ENCODE assay signal across 8 mouse cellular contexts in genomic region chr9:106170556-106171345, GRCm38 (mm10). TPM values are rescaled to one million over a fixed set of nuclear protein-coding genes. Genes with fewer than 3 reads are reported as not detected.
DNase-seq lines count a peak whose midpoint lies in the region; ATAC-seq and TF ChIP-seq lines count a peak whose summit lies in the region.

Gene Wdr82 (plus strand): TSS chr9:106170928.

- ATAC-seq in forebrain, embryonic 15.5 days (replicated peaks) = peak; percentile 93
- peak; percentile 92 for ATAC-seq in lung, embryonic 14.5 days (ENCODE audit: insufficient read depth)

- intact Hi-C loops in heart, postnatal 25 days (cut with DNase I) = loop anchor here (2.0 to 10.0 kb wide), 2 partner anchors 28 to 264 kb away; partner anchors contain the start of genes Acy1 and Ppm1m

- TF ChIP-seq POLR2A in olfactory bulb, adult 2 months (IDR thresholded peaks at IDR 0.05; ENCODE audit: insufficient read depth, low read depth, low read length) = peak; percentile 81
- peak; percentile 92 for TF ChIP-seq POLR2A in thymus, adult 2 months (IDR thresholded peaks at IDR 0.05; ENCODE audit: control insufficient read depth, extremely low read depth, insufficient read depth, low read length, poor library complexity)

- H3K9me3 ChIP-seq in forebrain, embryonic 15.5 days = no peaks in the 10 kb centered on the region
- no peaks in the 10 kb centered on the region for H3K9me3 ChIP-seq in lung, embryonic 14.5 days (ENCODE audit: low read depth, low read length)

- peak; percentile 91 for DNase-seq in ES-CJ7 (ENCODE audit: low read depth, low spot score)
- DNase-seq in cerebellum, adult 11 months = peak; percentile 87
- DNase-seq in heart, postnatal 25 days (ENCODE audit: low spot score) = peak; percentile 79
- DNase-seq in layer of hippocampus, adult 2 months (ENCODE audit: low spot score in 2 of 2) = peak; percentile 88 to 90
- DNase-seq in lung, embryonic 14.5 days = peak; percentile 91
- peak; percentile 89 for DNase-seq in thymus, adult 2 months

- H3K4me2 ChIP-seq in forebrain, embryonic 15.5 days (replicated peaks) = peak within 1 kb of the TSS; percentile 82
- peak within 1 kb of the TSS; percentile 86 for H3K4me2 ChIP-seq in lung, embryonic 14.5 days

- WGBS in forebrain, embryonic 15.5 days = under 1% methylated on average over 78 of the region's 81 CpGs
- under 1% methylated on average over 73 of the region's 81 CpGs for WGBS in lung, embryonic 14.5 days
- WGBS in olfactory bulb, adult 2 months = under 1% methylated on average over 81 of the region's 81 CpGs
- under 1% methylated on average over 81 of the region's 81 CpGs for WGBS in thymus, adult 2 months

- peak within 1 kb of the TSS; percentile 82 for H3K9ac ChIP-seq in forebrain, embryonic 15.5 days (replicated peaks)
- peak within 1 kb of the TSS; percentile 90 for H3K9ac ChIP-seq in lung, embryonic 14.5 days

- TF ChIP-seq CTCF in layer of hippocampus, adult 2 months (conservative IDR thresholded peaks at IDR 0.05) = no peak
- TF ChIP-seq CTCF in lung, embryonic 14.5 days (IDR thresholded peaks at IDR 0.05; ENCODE audit: low read depth) = no peak
- no peak for TF ChIP-seq CTCF in olfactory bulb, adult 2 months (IDR thresholded peaks at IDR 0.05; ENCODE audit: insufficient read depth, low read depth, low read length)
- no peak for TF ChIP-seq CTCF in thymus, adult 2 months (IDR thresholded peaks at IDR 0.05; ENCODE audit: borderline replicate concordance, control insufficient read depth, extremely low read depth, insufficient read depth, low read length, poor library complexity)

- no peaks in the 10 kb centered on the region for H3K27me3 ChIP-seq in forebrain, embryonic 15.5 days
- H3K27me3 ChIP-seq in lung, embryonic 14.5 days (ENCODE audit: insufficient read depth, low read length) = no peaks in the 10 kb centered on the region
- H3K27me3 ChIP-seq in thymus, adult 2 months (ENCODE audit: control insufficient read depth, insufficient read depth, low read length) = no peaks in the 10 kb centered on the region

- peak within 1 kb of the TSS; percentile 94 for H3K4me3 ChIP-seq in forebrain, embryonic 15.5 days
- peak within 1 kb of the TSS; percentile 94 for H3K4me3 ChIP-seq in layer of hippocampus, adult 2 months
- H3K4me3 ChIP-seq in lung, embryonic 14.5 days (ENCODE audit: low read depth, low read length) = peak within 1 kb of the TSS; percentile 96
- peak within 1 kb of the TSS; percentile 99 for H3K4me3 ChIP-seq in olfactory bulb, adult 2 months (ENCODE audit: insufficient read depth, low read depth, low read length)
- peak within 1 kb of the TSS; percentile 86 for H3K4me3 ChIP-seq in thymus, adult 2 months (ENCODE audit: control insufficient read depth, insufficient read depth, low read length)

- H3K4me1 ChIP-seq in forebrain, embryonic 15.5 days = peaks cover 44% of the 10 kb centered on the region
- peaks cover 19% of the 10 kb centered on the region for H3K4me1 ChIP-seq in lung, embryonic 14.5 days (ENCODE audit: insufficient read depth)
- peaks cover 7% of the 10 kb centered on the region for H3K4me1 ChIP-seq in olfactory bulb, adult 2 months (ENCODE audit: control insufficient read depth, insufficient read depth, low read length)
- H3K4me1 ChIP-seq in thymus, adult 2 months (replicated peaks; ENCODE audit: control insufficient read depth, insufficient read depth, low read length) = peaks cover 14% of the 10 kb centered on the region

- peak within 1 kb of the TSS; percentile 98 for H3K27ac ChIP-seq in forebrain, embryonic 15.5 days (replicated peaks)
- peak within 1 kb of the TSS; percentile 95 for H3K27ac ChIP-seq in layer of hippocampus, adult 2 months
- H3K27ac ChIP-seq in lung, embryonic 14.5 days (ENCODE audit: low read depth) = peak within 1 kb of the TSS; percentile 97
- H3K27ac ChIP-seq in olfactory bulb, adult 2 months (ENCODE audit: insufficient read depth, low read depth, low read length) = peak within 1 kb of the TSS; percentile 98
- peak within 1 kb of the TSS; percentile 73 for H3K27ac ChIP-seq in thymus, adult 2 months (ENCODE audit: control insufficient read depth, insufficient read depth, low read length)

- no peaks in the 10 kb centered on the region for H3K36me3 ChIP-seq in forebrain, embryonic 15.5 days
- H3K36me3 ChIP-seq in lung, embryonic 14.5 days (ENCODE audit: insufficient read depth) = 0 out of 2 replicates have a peak, but pooled peaks cover 9% of the 10 kb centered on the region
- H3K36me3 ChIP-seq in thymus, adult 2 months (ENCODE audit: control insufficient read depth, insufficient read depth, low read length) = no peaks in the 10 kb centered on the region

RNA-seq across cellular contexts. Expression of gene Wdr82, which starts in this region (rescaled TPM):
- 38.1 and 41.5 TPM in 2 replicates for polyA plus RNA-seq in forebrain, embryonic 15.5 days (2015; fragmentation: Nextera tagmentation; extraction: Ambion mirVana)
- total RNA-seq in heart, postnatal 25 days (2021) = 10 to 100 TPM; 42.6 to 45.8 TPM
- total RNA-seq in layer of hippocampus, adult 2 months (2021) = 100 to 1,000 TPM; 134 TPM
- 26.7 and 26.9 TPM in 2 replicates for polyA plus RNA-seq in lung, embryonic 14.5 days (2014; fragmentation: Nextera tagmentation; extraction: Ambion mirVana)
- not detected in 2 replicates for polyA plus RNA-seq in olfactory bulb, adult 2 months (2012; ENCODE audit: insufficient read depth, insufficient read length, low replicate concordance, missing spikeins)
- 95.8 and 111 TPM in 2 replicates for polyA plus RNA-seq in thymus, adult 2 months (2012; rRNA removed)

Comparison
In these comparisons a context has a peak if more than half of its experiments do, and no peak if none do; other contexts are left out.
1. Peak in every context shown above with its lines: DNase-seq, ATAC-seq, H3K4me3 ChIP-seq and H3K27ac ChIP-seq.